Mouse (Mus musculus) stomach, postnatal 0 days (tissue): Measurements from ENCODE around the gene Ccdc22.

ENCODE experiments used
- CTCF ChIP-seq: IDR thresholded peaks from 2 replicates; pipeline ENCODE4 v1.5.1; 2016; ENCODE audit warnings: antibody characterized with exemption, low read depth, mild to moderate bottlenecking, moderate library complexity
- EP300 ChIP-seq: optimal IDR thresholded peaks from 2 replicates; pipeline ENCODE3; 2016; ENCODE audit warnings: antibody characterized with exemption

DNA sequence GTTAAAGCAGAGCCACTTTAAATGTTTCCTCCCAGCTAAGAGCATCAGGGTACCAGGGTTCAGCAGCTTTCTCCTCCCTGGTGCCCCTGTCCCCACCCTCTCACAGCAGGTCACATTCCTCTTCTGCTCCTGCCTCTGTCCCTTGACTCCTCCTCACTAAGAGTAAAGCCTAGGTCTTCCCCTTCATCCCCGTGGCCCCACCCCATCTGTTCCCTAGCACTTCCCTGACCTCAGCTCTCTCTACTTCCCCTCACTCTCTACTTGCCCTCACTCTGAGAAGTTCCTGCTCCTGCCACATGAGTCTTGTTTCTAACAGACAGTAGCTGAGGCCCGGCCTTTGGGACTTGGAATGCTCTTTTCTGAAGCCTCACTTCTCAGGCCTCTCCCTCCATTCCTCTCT is 42.2 kb downstream of the Ccdc22 start:
- TF ChIP-seq CTCF (no peak), EP300 (no peak)
